Mouse (Mus musculus): ENCODE measurements around the gene Fmn2. TPM values are rescaled to one million over a fixed set of nuclear protein-coding genes. Genes with fewer than 3 reads are reported as not detected.

Fmn2 gene
- polyA plus RNA-seq, 1 experiment from 2014 or later = 8.2 TPM

GRCm38 (mm10) chr1:174860407-174861118 is 358.9 kb downstream of the Fmn2 start:
- no peak for ATAC-seq (ENCODE audit: low FRiP score)
- WGBS = 63% methylated on average over 10 of the region's 10 CpGs
- no peaks in the 10 kb centered on the region for H3K9me3 ChIP-seq (ENCODE audit: control insufficient read depth, low read length)
- H3K27ac ChIP-seq (ENCODE audit: low read depth, low read length) = no peak overlapping the region
- no peak overlapping the region for H3K4me3 ChIP-seq (ENCODE audit: low read depth, low read length)
- H3K27me3 ChIP-seq (ENCODE audit: control insufficient read depth, insufficient read depth, low read length) = no peaks in the 10 kb centered on the region
- DNase-seq (ENCODE audit: low spot score, missing footprints) = no peak
- H3K4me2 ChIP-seq = no peak overlapping the region
- H3K36me3 ChIP-seq (ENCODE audit: control insufficient read depth, insufficient read depth, low read length) = no peaks in the 10 kb centered on the region
- H3K4me1 ChIP-seq (ENCODE audit: control insufficient read depth, insufficient read depth, low read length) = no peaks in the 10 kb centered on the region
- H3K9ac ChIP-seq (ENCODE audit: low read length) = no peak overlapping the region

Other genes starting within 250 kb of the Fmn2 start
- not detected in 2 replicates for gene Olfr419, start 249.8 kb upstream of the Fmn2 start, polyA plus RNA-seq (2014; fragmentation: Nextera tagmentation; extraction: Ambion mirVana)
- gene Mptx1, start 171.3 kb upstream of the Fmn2 start, polyA plus RNA-seq (2014; fragmentation: Nextera tagmentation; extraction: Ambion mirVana) = not detected in 2 replicates
- not detected in 2 replicates for gene Olfr417, start 136.7 kb upstream of the Fmn2 start, polyA plus RNA-seq (2014; fragmentation: Nextera tagmentation; extraction: Ambion mirVana)
- gene Olfr248, start 110.8 kb upstream of the Fmn2 start, polyA plus RNA-seq (2014; fragmentation: Nextera tagmentation; extraction: Ambion mirVana) = not detected in 2 replicates
- not detected in 2 replicates for gene Olfr414, start 77.8 kb upstream of the Fmn2 start, polyA plus RNA-seq (2014; fragmentation: Nextera tagmentation; extraction: Ambion mirVana)
- not detected in 2 replicates for gene Olfr220, start 59.7 kb upstream of the Fmn2 start, polyA plus RNA-seq (2014; fragmentation: Nextera tagmentation; extraction: Ambion mirVana)